Mouse (Mus musculus) neural tube, embryonic 14.5 days (tissue): Measurements from ENCODE around the gene Gm38431. TPM values are rescaled to one million over a fixed set of nuclear protein-coding genes. Genes with fewer than 3 reads are reported as not detected.
A peak's percentile ranks its signal among the peaks of the same experiment; 100 is the strongest.
"Not testable (repeated sequence)": the region's sequence is repeated elsewhere in the genome, so short reads cannot be mapped to it uniquely, and the experiment has no call there.

Experiments used
- ATAC-seq: fragments of 200-750 bp; cut with Nextera tagmentation; 2 replicates; pipeline ENCODE4 v1.8.0; 2017; ENCODE audit warnings: low read depth, mild to moderate bottlenecking, moderate TSS enrichment, moderate library complexity
- H3K27ac ChIP-seq: fragments of 300-500 bp; sonication (generic); 2 replicates; pipeline ENCODE4 v1.5.1; 2014; ENCODE audit warnings: low read depth, mild to moderate bottlenecking, control low read depth, low read length, moderate library complexity, mixed read lengths
- H3K27me3 ChIP-seq: fragments of 300-500 bp; sonication (generic); 2 replicates; pipeline ENCODE4 v1.6.1; 2014; ENCODE audit warnings: low read length; ENCODE audit not compliant: control insufficient read depth, insufficient read depth
- H3K36me3 ChIP-seq: fragments of 300-500 bp; sonication (generic); 2 replicates; pipeline ENCODE4 v1.6.1; 2014; ENCODE audit warnings: low read length, mixed read lengths; ENCODE audit not compliant: control insufficient read depth, insufficient read depth
- H3K4me1 ChIP-seq: fragments of 300-500 bp; sonication (generic); 2 replicates; pipeline ENCODE4 v1.6.1; 2014; ENCODE audit warnings: low read length; ENCODE audit not compliant: control insufficient read depth, insufficient read depth
- H3K4me2 ChIP-seq: fragments of 300-500 bp; sonication (generic); 2 replicates; pipeline ENCODE4 v1.6.1; 2014; ENCODE audit warnings: mild to moderate bottlenecking, low read depth, low read length, control low read depth
- H3K4me3 ChIP-seq: fragments of 300-500 bp; sonication (generic); 2 replicates; pipeline ENCODE4 v1.5.1; 2014; ENCODE audit warnings: low read depth, low read length, control low read depth, mixed read lengths
- H3K9ac ChIP-seq: fragments of 300-500 bp; sonication (generic); replicated peaks from 2 replicates; pipeline ENCODE4 v1.6.1; 2014; ENCODE audit warnings: low read depth, mild to moderate bottlenecking, control low read depth, low read length, mixed read lengths
- H3K9me3 ChIP-seq: fragments of 300-500 bp; sonication (generic); 2 replicates; pipeline ENCODE4 v1.6.1; 2016; ENCODE audit warnings: low read length; ENCODE audit not compliant: control insufficient read depth
- WGBS: fragments of 180-500 bp; shearing (Covaris S2); extraction: QIAGEN DNeasy Blood & Tissue Kit; methylation state at CpG from one replicate; pipeline ENCODE4 v1.1.7; 2014; 5-methylcytosine and 5-hydroxymethylcytosine counted together
- polyA plus RNA-seq: library from polyadenylated mRNA; unstranded; fragments of >200 nt; fragmentation: Nextera tagmentation; extraction: Ambion mirVana; gene quantifications from 2 replicates; pipeline ENCODE4 v1.2.1, GENCODE M21; 2014

Gene Gm38431
- polyA plus RNA-seq, 1 experiment from 2014 or later: 0.88 TPM

DNA sequence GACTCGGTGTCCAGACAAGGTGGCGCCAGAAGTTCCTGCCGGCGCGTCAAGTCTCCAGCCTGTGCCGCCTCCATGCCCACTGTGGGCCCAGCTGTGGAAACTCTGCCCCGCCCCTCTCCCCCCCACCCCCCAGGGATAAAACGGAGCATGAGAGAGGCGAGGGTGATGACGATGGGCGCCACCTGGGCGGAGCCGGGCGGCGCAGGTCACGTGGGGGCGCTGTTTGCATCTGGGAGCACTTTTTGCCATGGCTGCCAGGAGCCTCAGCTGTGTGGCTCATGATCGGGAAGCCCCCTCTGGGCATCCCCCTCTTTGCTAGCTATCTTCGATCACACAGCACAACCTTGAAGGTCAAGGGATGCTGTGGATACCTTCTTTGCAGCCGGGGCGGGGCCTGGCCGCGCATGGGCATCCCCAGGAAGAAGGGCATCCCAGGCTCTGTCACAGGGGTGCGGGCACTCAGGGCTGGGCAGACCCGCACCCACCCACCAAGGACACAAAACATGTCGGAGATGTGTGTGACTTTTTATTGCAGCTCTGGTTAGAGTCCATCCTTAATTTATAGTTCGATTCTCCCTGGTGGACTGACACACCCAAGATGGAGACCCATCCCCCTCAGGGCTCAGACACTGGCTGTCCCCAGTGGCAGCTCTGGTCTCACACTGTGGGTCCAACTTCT, 24.7 kb downstream of the Gm38431 start, which contains the start of gene Zglp1:
Zglp1 (minus strand) TSS at position 88 of the 679 bp plus-strand sequence.
- ATAC-seq: no peak
- WGBS: 87% methylated on average over 27 of the region's 27 CpGs

DNA sequence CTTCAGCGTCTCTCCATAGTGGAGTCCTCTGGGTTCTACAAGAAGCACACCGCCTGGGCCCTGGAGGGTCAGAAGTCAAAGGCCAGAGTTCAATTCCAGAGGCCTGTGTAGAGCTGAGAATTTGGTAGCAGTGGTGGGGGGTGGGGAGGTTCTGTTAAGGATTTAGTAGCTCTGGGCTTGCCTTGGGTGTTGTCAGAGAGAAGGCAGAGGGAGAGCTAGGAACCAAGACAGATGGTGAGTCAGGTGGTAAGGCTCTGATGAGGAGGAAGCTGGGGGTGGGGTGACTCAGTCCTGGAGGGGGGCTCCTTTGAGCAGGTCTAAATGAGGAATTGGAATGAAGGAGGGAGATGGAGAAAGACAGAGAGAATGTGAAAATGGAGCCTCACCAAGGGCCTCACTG, 28.9 kb downstream of the Gm38431 start:
- no peak overlapping the region for H3K4me2 ChIP-seq
- ATAC-seq: no peak
- no peak overlapping the region for H3K9ac ChIP-seq
- no peaks in the 10 kb centered on the region for H3K9me3 ChIP-seq
- no peak overlapping the region for H3K4me3 ChIP-seq
- H3K36me3 ChIP-seq: peaks cover 14% of the 10 kb centered on the region; the same call in 1 of the 2 replicates
- no peaks in the 10 kb centered on the region for H3K4me1 ChIP-seq
- no peaks in the 10 kb centered on the region for H3K27me3 ChIP-seq
- H3K27ac ChIP-seq: no peak overlapping the region
- 89% methylated on average over 2 of the region's 2 CpGs for WGBS

More for the DNA sequence above, 24.7 kb downstream of the Gm38431 start, which contains the start of gene Zglp1:
- peaks cover 14% of the 10 kb centered on the region; the same call in 1 of the 2 replicates for H3K36me3 ChIP-seq
- H3K9ac ChIP-seq: no peak within 1 kb of the TSS
- H3K9me3 ChIP-seq: no peaks in the 10 kb centered on the region
- H3K27me3 ChIP-seq: no peaks in the 10 kb centered on the region
- no peak within 1 kb of the TSS for H3K4me3 ChIP-seq
- no peak within 1 kb of the TSS for H3K27ac ChIP-seq
- no peak within 1 kb of the TSS for H3K4me2 ChIP-seq
- H3K4me1 ChIP-seq: peaks cover 3% of the 10 kb centered on the region

DNA sequence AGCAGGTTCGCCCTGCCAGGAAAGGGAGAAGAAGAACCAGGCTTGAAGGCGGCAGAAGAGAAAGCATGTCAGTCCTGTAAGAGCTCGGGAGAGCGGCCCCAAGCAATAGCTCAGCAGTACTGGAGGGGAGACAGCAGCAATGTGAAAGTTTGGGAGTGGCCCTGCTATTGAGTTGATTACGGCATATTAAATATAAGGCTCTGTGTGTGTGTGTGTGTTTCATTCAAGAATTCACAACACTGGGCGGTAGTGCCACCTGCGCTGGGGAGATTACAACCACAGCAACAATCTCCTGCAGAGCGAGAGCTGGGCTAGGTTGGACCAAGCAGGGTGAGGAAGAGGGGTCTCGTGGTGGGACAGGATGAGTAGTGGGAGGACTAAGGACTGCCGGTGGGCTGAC, 40.2 kb downstream of the Gm38431 start:
- no peaks in the 10 kb centered on the region for H3K4me1 ChIP-seq
- no peak overlapping the region for H3K9ac ChIP-seq
- no peaks in the 10 kb centered on the region for H3K27me3 ChIP-seq
- 68% methylated on average over 10 of the region's 10 CpGs for WGBS
- no peaks in the 10 kb centered on the region; the same call in 1 of the 2 replicates for H3K9me3 ChIP-seq
- no peak overlapping the region for H3K4me3 ChIP-seq
- H3K27ac ChIP-seq: no peak overlapping the region
- H3K36me3 ChIP-seq: no peaks in the 10 kb centered on the region
- no peak for ATAC-seq
- no peak overlapping the region for H3K4me2 ChIP-seq

DNA sequence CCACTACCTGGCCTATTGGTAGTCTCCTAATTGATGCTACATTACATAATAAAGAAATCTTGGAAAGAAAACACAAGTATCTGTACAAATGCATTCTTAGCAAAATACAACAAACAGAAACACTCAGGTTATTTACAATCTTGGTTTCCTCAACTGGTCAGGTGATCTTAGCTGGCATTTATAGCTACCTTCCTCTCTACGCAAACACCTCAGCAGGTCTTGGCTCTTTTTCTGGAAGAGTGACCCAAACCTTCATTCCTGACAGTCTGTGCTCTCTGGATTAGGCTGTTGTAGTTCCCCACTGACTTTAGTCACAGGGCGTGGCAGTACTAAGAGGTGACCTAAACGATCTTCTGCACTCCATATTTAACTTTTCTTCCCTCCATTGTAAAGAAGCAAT, 46.6 kb downstream of the Gm38431 start:
- no peaks in the 10 kb centered on the region for H3K27me3 ChIP-seq
- no peak for ATAC-seq
- H3K9me3 ChIP-seq: no peaks in the 10 kb centered on the region; the same call in 1 of the 2 replicates
- H3K4me2 ChIP-seq: no peak overlapping the region
- no peaks in the 10 kb centered on the region for H3K36me3 ChIP-seq
- H3K9ac ChIP-seq: no peak overlapping the region
- WGBS: 79% methylated on average over 3 of the region's 3 CpGs
- H3K27ac ChIP-seq: no peak overlapping the region
- H3K4me3 ChIP-seq: no peak overlapping the region
- H3K4me1 ChIP-seq: no peaks in the 10 kb centered on the region

DNA sequence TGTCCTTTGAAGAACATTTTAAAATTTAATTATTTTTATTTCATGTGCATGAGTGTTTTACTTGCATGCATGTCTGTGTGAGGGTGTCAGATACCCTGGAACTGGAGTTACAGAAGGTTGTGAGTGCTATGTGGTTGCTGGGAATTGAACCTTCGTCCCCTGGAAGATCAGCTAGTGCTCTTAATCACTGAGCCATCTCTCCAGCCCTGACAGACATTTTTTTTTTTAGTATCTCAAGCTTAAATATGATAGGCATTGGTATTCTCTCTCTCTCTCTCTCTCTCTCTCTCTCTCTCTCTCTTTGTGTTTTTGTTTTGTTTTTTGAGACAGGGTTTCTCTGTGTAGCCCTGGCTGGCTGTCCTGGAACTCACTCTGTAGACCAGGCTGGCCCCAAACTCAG, 47.0 kb downstream of the Gm38431 start:
- not testable (repeated sequence) for H3K27ac ChIP-seq, H3K36me3 ChIP-seq, H3K27me3 ChIP-seq, H3K4me2 ChIP-seq, H3K9ac ChIP-seq, H3K4me3 ChIP-seq, H3K4me1 ChIP-seq, H3K9me3 ChIP-seq, ATAC-seq
- 59% methylated on average over 1 of the region's 1 CpGs for WGBS

DNA sequence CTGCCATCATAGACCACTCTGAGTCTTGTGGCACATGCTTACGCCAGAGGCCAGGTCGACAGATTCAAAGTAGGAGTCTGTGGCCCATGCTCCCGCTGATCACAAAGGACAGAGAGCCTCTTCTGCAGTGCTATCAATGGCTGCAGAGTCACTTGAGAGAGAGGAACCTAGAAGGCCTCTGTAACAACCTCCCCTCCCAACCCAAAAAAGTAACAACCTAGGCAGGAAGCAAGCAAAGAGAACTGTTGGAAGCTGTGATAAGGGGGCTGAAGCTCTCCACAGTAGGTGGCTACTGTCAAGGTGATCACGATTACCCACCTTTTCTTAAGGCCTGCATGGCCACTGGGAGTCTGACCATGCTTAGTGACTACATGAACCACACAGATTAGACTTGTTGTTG, 48.2 kb downstream of the Gm38431 start:
- Histone ChIP-seq H3K4me2 (no peak overlapping the region), H3K9ac (no peak overlapping the region), H3K27ac (no peak overlapping the region), H3K4me3 (no peak overlapping the region), H3K9me3 (no peaks in the 10 kb centered on the region), H3K36me3 (no peaks in the 10 kb centered on the region), H3K4me1 (no peaks in the 10 kb centered on the region), H3K27me3 (peaks cover 4% of the 10 kb centered on the region)
- WGBS: 87% methylated on average over 4 of the region's 4 CpGs
- no peak for ATAC-seq

DNA sequence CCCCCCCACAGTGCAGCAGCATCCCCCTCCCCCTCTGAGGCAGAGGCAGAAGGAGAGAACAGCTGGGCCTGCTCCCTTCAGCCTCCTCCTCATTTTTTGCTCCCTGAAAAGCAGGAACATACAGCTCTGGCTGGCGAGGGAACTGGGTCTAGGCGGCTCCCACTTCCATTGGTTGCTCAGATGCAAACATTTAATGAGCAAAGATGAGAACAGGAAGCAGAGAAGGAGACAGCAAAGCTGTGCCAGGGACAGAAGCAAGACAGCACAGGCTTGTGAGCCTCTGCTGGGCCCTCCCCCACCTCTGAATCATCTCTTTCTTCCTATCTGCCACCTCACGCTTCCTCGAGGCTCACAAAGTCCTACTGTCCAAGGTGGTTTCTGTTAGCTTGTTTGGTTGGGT, 50.5 kb downstream of the Gm38431 start:
- peaks cover 25% of the 10 kb centered on the region for H3K27me3 ChIP-seq
- no peak overlapping the region for H3K27ac ChIP-seq
- no peak overlapping the region for H3K4me3 ChIP-seq
- ATAC-seq: no peak
- 0 out of 2 replicates have a peak, but pooled peaks cover 5% of the 10 kb centered on the region for H3K4me1 ChIP-seq
- no peak overlapping the region for H3K4me2 ChIP-seq
- 57% methylated on average over 4 of the region's 4 CpGs for WGBS
- no peaks in the 10 kb centered on the region for H3K9me3 ChIP-seq
- H3K9ac ChIP-seq: no peak overlapping the region
- no peaks in the 10 kb centered on the region for H3K36me3 ChIP-seq

DNA sequence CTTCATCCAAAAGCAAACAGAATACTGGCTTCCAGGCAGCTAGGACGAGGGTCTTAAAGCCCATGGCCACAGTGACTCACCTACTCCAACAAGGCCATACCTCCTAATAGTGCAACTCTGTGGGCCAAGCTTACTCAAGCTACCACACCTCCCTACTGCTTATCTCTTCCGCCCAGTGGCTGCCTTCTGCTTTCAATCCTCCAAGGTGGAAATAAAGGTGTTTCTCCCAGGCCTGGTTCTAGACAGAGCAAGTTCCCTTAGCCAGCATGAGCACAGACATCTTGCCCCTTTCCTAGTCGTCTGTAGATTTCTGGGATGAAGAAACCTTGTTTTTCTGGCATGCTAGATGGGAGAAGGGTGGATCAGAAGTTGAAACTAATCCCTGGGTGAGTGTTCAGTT, 52.0 kb downstream of the Gm38431 start:
- Histone ChIP-seq H3K4me1 (0 out of 2 replicates have a peak, but pooled peaks cover 5% of the 10 kb centered on the region), H3K4me2 (no peak overlapping the region), H3K4me3 (no peak overlapping the region), H3K9me3 (no peaks in the 10 kb centered on the region), H3K27me3 (peaks cover 40% of the 10 kb centered on the region), H3K9ac (no peak overlapping the region), H3K36me3 (no peaks in the 10 kb centered on the region), H3K27ac (no peak overlapping the region)
- ATAC-seq: no peak
- 76% methylated on average over 3 of the region's 3 CpGs for WGBS

DNA sequence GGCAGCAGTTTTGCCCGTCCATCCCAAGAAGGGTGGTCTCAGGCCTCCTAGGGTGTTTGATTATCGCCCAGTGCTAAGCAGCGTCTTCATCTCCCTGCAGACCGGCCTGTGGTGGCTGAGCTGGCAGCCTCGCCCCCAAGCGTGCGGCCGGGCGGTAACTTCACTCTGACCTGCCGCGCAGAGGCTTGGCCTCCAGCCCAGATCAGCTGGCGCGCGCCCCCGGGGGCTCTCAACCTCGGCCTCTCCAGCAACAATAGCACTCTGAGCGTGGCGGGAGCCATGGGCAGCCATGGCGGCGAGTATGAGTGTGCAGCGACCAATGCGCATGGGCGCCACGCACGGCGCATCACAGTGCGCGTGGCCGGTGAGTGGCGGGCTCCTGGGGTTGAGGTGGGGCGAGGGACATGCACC, 54.3 kb downstream of the Gm38431 start:
- no peaks in the 10 kb centered on the region for H3K36me3 ChIP-seq
- peak overlapping the region; percentile 46; the same call in 1 of the 2 replicates for H3K9ac ChIP-seq
- peaks cover 14% of the 10 kb centered on the region; the same call in 1 of the 2 replicates for H3K4me1 ChIP-seq
- peak; percentile 68 for ATAC-seq
- H3K9me3 ChIP-seq: no peaks in the 10 kb centered on the region
- peaks cover 60% of the 10 kb centered on the region for H3K27me3 ChIP-seq
- WGBS: 2% methylated on average over 31 of the region's 31 CpGs
- H3K4me3 ChIP-seq: peak overlapping the region; percentile 40
- no peak overlapping the region for H3K27ac ChIP-seq
- peak overlapping the region; percentile 57 for H3K4me2 ChIP-seq
